Mouse (Mus musculus) C2C12 (cell line): ENCODE measurements around the gene Trim8. TPM values are rescaled to one million over a fixed set of nuclear protein-coding genes. Genes with fewer than 3 reads are reported as not detected.

Experiments
- H3K27me3 ChIP-seq: one replicate; pipeline ENCODE4 v1.6.1; 2011; ENCODE audit not compliant: control insufficient read depth, insufficient read depth, insufficient read length
- H3K36me3 ChIP-seq: one replicate; pipeline ENCODE4 v1.6.1; 2011; ENCODE audit not compliant: control insufficient read depth, insufficient read depth
- H3K4me3 ChIP-seq: one replicate; pipeline ENCODE4 v1.5.1; 2011; ENCODE audit warnings: mild to moderate bottlenecking, control low read depth; ENCODE audit not compliant: poor library complexity, insufficient read depth, severe bottlenecking
- H3K79me2 ChIP-seq: one replicate; pipeline ENCODE4 v1.6.1; 2011; ENCODE audit not compliant: control insufficient read depth, insufficient read depth
- H3K79me3 ChIP-seq: one replicate; pipeline ENCODE4 v1.6.1; 2011; ENCODE audit warnings: low read depth, control low read depth
- H3ac ChIP-seq: one replicate; pipeline ENCODE3; 2011; ENCODE audit warnings: low read depth; ENCODE audit not compliant: control insufficient read depth, insufficient read length
- CEBPB ChIP-seq: IDR thresholded peaks from one replicate; pipeline ENCODE4 v1.6.1; 2011; ENCODE audit warnings: low read depth, mild to moderate bottlenecking, control low read depth, moderate library complexity
- CTCF ChIP-seq: IDR thresholded peaks from one replicate; pipeline ENCODE4 v1.5.1; 2011; ENCODE audit not compliant: control insufficient read depth, insufficient read depth, insufficient read length
- FOSL1 ChIP-seq: IDR thresholded peaks from one replicate; pipeline ENCODE4 v1.8.0; 2011; ENCODE audit warnings: mild to moderate bottlenecking, low read length; ENCODE audit not compliant: poor library complexity, insufficient read depth, severe bottlenecking
- MAX ChIP-seq: IDR thresholded peaks from one replicate; pipeline ENCODE4 v1.6.1; 2011; ENCODE audit warnings: mild to moderate bottlenecking, control low read depth
- MYOD1 ChIP-seq: IDR thresholded peaks from one replicate; pipeline ENCODE4 v1.6.1; 2011; ENCODE audit warnings: low read depth; ENCODE audit not compliant: control insufficient read depth, insufficient read length
- MYOG ChIP-seq: IDR thresholded peaks from one replicate; pipeline ENCODE4 v1.6.1; 2011; ENCODE audit not compliant: control insufficient read depth, insufficient read length; ENCODE audit errors: extremely low read depth
- USF1 ChIP-seq: IDR thresholded peaks from one replicate; pipeline ENCODE4 v1.6.1; 2011; ENCODE audit warnings: low read depth, mild to moderate bottlenecking, control low read depth, moderate library complexity
- polyA plus RNA-seq: library from polyadenylated mRNA; unstranded; fragments of >200 nt; fragmentation: generic; extraction: Trizol; gene quantifications from one replicate; pipeline ENCODE4 v1.2.1, GENCODE M21; 2012; ENCODE audit warnings: missing spikeins

Gene Trim8
- polyA plus RNA-seq, 1 experiment: 26.8 TPM

DNA sequence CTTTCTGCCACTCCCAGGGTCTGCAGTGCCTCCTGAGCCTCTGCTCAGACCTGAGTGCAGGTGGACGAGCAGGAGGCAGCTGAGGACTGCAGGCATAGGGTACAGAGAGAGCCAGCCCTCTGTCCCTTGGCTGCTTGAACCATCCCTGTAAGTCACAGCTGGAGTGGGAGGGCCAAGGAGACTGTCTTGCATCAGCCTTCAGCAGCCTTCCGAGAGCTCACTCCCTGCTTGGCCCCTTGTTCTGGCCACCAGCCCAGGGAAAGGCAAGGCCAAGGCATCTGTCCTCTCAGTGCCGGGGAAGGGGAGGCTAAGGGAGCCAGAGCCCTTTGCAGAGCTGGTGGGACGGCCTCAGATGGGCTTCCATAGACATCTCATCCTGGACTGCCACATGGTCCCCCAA is 23.3 kb upstream of the Trim8 start:
- no peak overlapping the region for H3K4me3 ChIP-seq
- H3ac ChIP-seq: peak overlapping the region; percentile 13
- no peaks in the 10 kb centered on the region for H3K79me2 ChIP-seq
- TF ChIP-seq CEBPB (peak; percentile 61), USF1 (no peak)
- peaks cover 2% of the 10 kb centered on the region for H3K36me3 ChIP-seq
- H3K27me3 ChIP-seq: no peaks in the 10 kb centered on the region
- no peaks in the 10 kb centered on the region for H3K79me3 ChIP-seq

DNA sequence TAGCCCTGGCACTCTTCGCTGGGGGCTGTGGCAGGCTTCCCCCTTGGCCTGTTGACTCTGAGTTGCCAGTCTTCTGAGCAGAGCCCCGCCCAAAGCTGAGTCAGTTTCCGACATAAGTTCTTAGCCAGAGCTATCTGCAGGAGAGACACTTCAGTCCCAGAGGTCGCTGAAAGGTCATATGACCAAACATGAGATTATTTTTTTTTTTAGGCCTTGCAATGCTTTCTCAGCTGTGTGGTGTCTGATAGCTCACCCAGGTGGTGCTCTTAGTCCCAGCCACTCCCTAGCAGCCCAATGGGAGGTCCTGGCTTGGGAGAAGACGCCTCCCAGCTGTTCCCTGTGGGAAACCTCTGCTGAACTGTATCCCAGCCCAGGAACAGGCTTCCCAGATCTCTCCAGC is 22.7 kb upstream of the Trim8 start:
- TF ChIP-seq MYOD1 (peak; percentile 92), CTCF (no peak), USF1 (peak; percentile 78), MAX (no peak)
- Histone ChIP-seq H3K27me3 (no peaks in the 10 kb centered on the region), H3K79me2 (no peaks in the 10 kb centered on the region), H3ac (no peak overlapping the region), H3K4me3 (no peak overlapping the region), H3K36me3 (peaks cover 7% of the 10 kb centered on the region), H3K79me3 (no peaks in the 10 kb centered on the region)

- peaks cover 7% of the 10 kb centered on the region for H3K36me3 ChIP-seq
- peak overlapping the region; percentile 2 for H3ac ChIP-seq
- no peaks in the 10 kb centered on the region for H3K79me2 ChIP-seq
- H3K79me3 ChIP-seq: no peaks in the 10 kb centered on the region
- H3K4me3 ChIP-seq: no peak overlapping the region
- TF ChIP-seq MAX: peak; percentile 27
- no peak for TF ChIP-seq MYOG
- H3K27me3 ChIP-seq: no peaks in the 10 kb centered on the region
Observed at GRCm38 (mm10) chr19:46479306-46480075, 22.0 kb upstream of the Trim8 start.

- TF ChIP-seq MAX (no peak), FOSL1 (no peak), MYOG (no peak), USF1 (no peak)
- no peaks in the 10 kb centered on the region for H3K79me3 ChIP-seq
- H3K4me3 ChIP-seq: no peak overlapping the region
- H3K79me2 ChIP-seq: no peaks in the 10 kb centered on the region
- H3ac ChIP-seq: no peak overlapping the region
- H3K36me3 ChIP-seq: peaks cover 7% of the 10 kb centered on the region
- H3K27me3 ChIP-seq: no peaks in the 10 kb centered on the region
Observed at GRCm38 (mm10) chr19:46480624-46481345, 20.7 kb upstream of the Trim8 start.

DNA sequence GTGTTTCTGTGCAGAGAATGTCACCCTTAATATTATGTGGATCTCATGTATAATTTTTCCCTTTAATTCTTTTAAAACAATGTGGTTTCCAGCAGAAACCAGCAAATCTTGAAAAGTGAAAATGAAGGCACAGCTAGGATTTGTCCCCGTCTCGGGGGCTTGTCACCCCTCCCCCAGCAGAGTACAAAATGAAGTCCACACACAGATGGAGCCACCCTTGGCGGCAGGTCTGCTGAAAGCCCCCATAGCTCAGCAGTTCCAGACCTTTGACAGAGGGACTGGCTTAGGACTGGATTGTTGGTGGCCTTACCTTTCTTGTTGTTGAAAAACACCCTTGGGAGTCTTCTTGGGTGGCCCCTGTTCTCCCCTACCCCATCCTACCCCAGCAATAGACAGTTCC is 20.1 kb upstream of the Trim8 start:
- Histone ChIP-seq H3K36me3 (peaks cover 10% of the 10 kb centered on the region), H3ac (no peak overlapping the region), H3K79me3 (no peaks in the 10 kb centered on the region), H3K27me3 (no peaks in the 10 kb centered on the region), H3K4me3 (no peak overlapping the region), H3K79me2 (no peaks in the 10 kb centered on the region)
- TF ChIP-seq MYOG (no peak), MAX (no peak), FOSL1 (no peak), CEBPB (no peak), MYOD1 (no peak), CTCF (no peak), USF1 (no peak)

- H3ac ChIP-seq: no peak overlapping the region
- H3K4me3 ChIP-seq: no peak overlapping the region
- peaks cover 12% of the 10 kb centered on the region for H3K36me3 ChIP-seq
- TF ChIP-seq MAX (no peak), CTCF (no peak), USF1 (no peak), MYOG (no peak), MYOD1 (no peak), FOSL1 (no peak), CEBPB (no peak)
- H3K79me2 ChIP-seq: no peaks in the 10 kb centered on the region
- no peaks in the 10 kb centered on the region for H3K27me3 ChIP-seq
- H3K79me3 ChIP-seq: no peaks in the 10 kb centered on the region
Observed at GRCm38 (mm10) chr19:46481756-46482155, 19.7 kb upstream of the Trim8 start.
